Mouse (Mus musculus): Measurements from ENCODE around the gene Nup205.

Nup205 gene

DNA sequence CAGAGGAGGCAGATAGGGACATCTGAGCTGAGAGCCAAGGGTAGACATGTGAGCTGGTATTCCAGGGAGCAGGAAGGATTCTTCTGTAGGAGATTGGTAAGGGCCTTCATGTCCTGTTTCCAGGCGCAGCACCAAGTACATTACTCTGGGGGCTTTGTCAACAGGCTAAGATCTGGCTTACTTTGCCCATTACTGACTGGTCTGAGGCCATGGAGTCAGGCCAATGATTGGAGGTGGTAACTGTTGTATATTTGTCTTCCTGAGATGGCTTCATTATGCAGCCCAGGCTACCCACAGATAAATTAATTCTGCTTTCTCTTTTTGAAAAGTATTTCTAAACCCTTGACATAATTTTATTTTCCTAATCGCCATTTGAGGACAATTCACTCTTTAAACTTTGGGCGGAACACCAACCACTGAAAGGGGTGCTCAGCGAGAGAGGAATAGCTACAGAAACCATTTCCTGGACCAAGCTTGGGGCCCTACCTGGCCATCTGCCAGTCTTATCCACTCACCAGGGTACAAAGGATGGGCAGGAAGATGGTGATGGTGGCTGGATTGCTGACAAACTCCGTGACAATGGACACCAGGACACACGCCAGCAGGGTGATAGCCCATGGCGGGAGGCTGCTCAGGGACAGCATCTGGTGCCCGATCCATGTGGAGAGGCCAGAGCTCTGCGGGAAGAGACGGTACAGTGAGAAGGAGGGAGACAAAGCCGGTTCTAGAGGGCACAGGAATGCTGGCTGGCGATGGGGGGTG, 94.1 kb downstream of the Nup205 start:
- in situ Hi-C loops (cut with MboI; ENCODE audit: low pct_unique_long_range_greater_than_20kb in 1 of 2, low sequenced_read_pairs in 2 of 2, unreplicated experiment in 1 of 2): no loop called here

DNA sequence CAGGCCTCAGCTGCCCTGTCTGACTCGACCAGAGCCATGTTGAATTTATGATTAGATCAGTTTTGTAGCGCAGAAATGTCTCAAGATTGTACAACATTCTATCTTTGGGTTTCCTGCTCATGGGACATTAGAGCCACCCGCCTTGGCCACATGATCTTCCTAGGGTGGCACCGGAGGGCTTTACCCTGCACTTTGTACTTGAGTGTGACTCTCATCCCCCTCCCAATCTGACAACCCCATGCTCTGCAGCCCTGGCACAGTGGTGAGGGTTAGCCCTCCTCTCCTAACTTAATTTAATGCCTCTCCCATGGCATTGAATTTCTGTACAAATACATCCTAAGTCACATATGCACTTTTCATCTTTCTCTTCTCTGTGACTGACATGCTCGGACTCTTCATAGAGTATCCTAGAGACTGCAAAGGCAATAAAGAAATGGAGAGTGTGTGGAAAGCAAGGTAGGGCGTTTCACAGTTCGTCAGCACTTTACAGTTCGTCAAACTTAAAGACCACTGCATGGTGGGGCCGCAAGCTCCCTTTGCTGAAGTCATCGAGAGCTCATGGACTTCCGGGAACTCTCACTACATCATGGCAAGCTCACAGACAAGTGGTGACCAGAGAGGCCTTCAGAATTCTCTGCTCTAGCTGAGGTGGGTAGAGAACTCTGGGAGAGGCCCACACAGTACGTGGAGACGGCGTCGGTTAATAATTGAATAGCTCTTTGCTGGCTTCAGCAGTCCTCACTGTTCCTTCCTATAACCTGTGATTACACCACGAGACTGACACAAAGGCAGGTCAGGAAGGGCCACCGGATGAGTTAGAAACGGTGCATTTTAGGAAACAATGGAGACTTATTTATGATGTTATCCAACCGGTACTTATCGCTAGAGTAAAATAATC, 94.9 kb downstream of the Nup205 start:
- in situ Hi-C loops (cut with MboI; ENCODE audit: low pct_unique_long_range_greater_than_20kb in 1 of 2, low sequenced_read_pairs in 2 of 2, unreplicated experiment in 1 of 2): no loop called here

DNA sequence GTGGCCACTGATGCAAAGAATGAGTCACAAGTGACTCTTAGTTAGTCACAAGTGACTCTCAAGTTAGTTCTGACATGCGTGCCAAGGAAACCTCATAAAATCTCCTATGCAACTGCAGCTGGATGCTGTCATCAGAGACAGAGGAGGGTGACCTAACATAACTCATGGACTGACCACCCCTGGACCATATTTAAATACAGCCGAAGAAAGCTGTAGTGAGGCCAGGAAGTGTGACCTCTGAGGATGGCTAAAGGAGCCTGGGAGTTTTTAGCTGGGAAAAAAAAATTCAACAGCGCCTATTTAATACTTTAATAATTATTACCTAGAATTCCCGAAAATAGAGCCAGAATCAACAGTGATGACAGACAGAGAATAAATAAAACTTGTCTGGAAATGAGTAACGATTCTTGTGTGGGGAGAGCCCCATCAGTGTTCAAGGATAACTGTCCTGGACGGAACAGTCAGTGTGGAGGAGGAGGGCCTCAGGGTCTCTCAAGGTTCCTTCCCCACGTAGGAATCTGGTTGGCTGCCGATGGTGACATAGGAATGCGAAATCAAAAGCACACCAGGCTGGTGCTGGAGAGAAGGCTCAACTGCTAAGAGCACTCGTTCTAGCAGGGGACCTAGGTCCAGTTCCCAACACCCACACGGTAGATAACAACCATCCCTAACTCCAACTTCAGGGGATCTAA, 96.3 kb downstream of the Nup205 start:
- in situ Hi-C loops (cut with MboI; ENCODE audit: low pct_unique_long_range_greater_than_20kb in 1 of 2, low sequenced_read_pairs in 2 of 2, unreplicated experiment in 1 of 2): no loop called here

DNA sequence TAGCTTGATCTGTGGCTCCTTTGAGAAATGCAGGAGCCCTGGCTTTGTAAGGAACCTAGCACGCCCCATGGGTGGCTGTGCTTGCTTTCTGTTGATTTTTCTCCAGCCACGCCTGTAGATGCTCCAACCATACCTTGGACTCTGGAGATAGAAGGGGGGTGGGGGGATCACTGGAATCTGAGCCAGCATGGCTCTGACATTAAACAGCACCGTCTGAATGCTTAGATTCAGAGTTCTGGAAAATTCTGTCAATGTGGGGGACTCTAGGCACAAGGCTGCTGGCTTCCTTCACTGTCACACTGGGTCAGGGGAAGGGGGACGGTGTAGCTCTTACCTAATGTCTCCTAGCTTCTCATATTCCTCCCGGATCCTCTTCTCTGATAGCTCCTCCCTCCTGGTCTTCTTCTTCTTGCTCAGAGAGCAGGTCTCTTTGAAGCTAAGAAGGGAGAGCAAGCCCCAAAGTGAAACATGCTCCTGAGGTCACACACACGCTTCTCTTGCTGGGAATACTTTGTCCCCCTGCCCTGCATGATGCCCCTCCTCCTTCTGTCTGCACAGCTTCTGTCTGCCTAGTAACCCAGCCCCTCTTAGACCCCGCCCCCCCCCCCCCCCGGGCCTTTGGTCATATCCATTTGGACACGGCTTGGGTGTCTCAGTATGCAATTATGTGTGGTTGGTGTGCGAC, 100.8 kb downstream of the Nup205 start:
- in situ Hi-C loops (cut with MboI; ENCODE audit: low pct_unique_long_range_greater_than_20kb in 1 of 2, low sequenced_read_pairs in 2 of 2, unreplicated experiment in 1 of 2): no loop called here

DNA sequence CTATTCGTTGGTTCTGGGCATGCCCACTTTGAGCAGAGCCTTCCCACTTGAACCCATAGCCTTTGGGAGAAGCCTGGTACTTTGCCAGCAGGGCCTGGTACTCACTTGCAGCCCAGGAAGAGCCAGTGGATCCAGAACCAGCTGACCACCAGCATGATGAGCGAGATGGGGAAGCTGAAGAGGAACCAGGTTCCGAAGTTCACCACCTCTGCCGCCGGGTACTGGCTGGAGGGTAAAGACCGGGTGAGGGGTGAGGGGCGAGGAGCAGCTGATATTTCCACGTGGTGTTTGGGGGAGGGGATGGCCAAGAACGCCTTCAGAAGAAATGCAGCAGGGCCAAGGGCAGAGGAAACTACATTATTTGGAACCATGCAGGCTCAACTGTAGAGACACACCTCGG, 102.1 kb downstream of the Nup205 start:
- in situ Hi-C loops (cut with MboI; ENCODE audit: low pct_unique_long_range_greater_than_20kb in 1 of 2, low sequenced_read_pairs in 2 of 2, unreplicated experiment in 1 of 2): no loop called here

DNA sequence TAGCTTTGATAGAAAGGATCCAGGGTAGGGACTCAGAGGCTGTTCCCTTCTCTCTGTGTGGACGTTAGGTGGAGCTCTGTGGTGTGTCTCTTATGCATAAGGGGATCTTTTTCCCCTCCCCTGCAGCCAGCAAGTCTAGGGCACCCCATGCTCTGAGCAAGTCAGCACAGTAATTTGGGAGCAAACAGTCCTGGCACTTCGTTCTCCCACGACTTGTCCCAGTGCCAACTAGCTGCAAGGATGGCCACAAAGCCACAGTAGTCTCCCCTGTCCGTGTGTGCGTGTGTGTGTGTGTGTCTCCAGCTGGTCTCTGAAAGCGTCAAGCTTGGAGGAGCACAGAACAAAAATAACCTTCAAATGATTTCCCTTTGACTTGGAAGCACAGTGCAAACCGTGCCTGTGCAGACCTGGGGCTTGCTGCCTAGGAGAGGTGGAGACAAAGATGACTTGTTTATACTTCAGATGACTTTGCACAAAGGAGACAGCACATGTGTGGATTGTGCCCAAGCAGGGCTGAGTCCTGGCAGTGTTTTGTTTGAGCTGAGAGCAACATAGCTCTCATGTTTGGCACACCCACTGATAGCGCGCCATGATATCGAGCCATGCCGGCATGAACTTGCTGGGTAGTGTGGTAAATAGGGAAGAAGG, 111.0 kb downstream of the Nup205 start:
- in situ Hi-C loops (cut with MboI; ENCODE audit: low pct_unique_long_range_greater_than_20kb in 1 of 2, low sequenced_read_pairs in 2 of 2, unreplicated experiment in 1 of 2): no loop called here

DNA sequence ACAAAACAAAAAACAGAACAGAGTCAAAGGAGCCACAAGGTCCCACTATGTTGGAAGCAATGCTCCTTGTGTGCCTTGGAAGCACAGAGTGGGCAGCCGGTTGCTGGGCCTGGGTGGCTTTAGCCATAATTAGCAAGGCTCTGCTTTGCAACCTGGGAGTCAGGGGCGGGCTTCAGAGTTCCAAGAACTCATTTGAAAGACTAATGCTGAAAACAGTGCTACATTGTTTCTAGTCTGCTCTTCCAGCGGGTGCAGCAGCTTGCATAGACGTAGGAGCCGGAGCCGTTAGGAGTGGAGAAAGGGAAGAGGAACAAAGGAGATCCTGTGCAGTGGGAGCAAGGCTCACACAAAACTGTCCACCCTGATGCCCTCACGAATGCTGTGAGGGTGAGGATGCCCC, 111.7 kb downstream of the Nup205 start:
- in situ Hi-C loops (cut with MboI; ENCODE audit: low pct_unique_long_range_greater_than_20kb in 1 of 2, low sequenced_read_pairs in 2 of 2, unreplicated experiment in 1 of 2): no loop called here

DNA sequence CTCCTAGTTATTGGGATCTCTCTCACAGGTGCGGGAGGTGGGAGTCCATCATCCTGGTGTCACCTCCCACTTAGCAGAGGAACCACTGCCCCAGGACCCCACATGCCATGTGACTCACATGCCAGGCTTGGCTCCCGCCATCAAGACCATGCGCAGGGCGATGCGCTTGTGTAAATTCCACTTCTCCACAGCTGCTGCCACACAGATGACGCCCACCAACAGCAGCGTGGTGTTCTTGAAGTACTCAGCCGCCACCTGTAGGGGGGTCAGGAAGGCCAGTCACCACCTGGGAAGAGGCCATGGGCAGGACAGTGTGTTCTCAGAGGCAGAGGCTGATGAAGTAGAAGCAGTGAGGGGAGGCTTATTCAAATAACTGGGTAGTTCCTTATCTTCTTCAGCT, 112.5 kb downstream of the Nup205 start:
- in situ Hi-C loops (cut with MboI; ENCODE audit: low pct_unique_long_range_greater_than_20kb in 1 of 2, low sequenced_read_pairs in 2 of 2, unreplicated experiment in 1 of 2): no loop called here

DNA sequence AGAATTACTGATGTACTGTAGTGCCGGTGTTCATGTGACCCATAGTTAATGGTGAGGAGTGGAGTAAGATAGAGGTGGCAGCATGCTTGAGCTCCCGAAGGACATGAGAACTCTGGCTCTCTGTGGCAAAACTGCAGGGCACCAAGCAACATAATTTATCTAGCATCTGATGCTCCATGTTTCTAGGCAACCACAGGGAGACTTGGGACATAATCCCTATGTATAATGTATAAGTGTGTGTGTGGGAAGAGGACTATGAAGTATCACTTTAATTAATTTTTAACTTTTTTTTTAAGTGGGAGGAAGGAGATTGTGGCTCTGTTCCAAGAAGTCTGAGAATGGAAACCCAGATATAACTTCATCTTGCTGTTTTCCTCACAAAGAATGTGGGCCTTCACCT, 117.7 kb downstream of the Nup205 start:
- in situ Hi-C loops (cut with MboI; ENCODE audit: low pct_unique_long_range_greater_than_20kb in 1 of 2, low sequenced_read_pairs in 2 of 2, unreplicated experiment in 1 of 2): no loop called here

DNA sequence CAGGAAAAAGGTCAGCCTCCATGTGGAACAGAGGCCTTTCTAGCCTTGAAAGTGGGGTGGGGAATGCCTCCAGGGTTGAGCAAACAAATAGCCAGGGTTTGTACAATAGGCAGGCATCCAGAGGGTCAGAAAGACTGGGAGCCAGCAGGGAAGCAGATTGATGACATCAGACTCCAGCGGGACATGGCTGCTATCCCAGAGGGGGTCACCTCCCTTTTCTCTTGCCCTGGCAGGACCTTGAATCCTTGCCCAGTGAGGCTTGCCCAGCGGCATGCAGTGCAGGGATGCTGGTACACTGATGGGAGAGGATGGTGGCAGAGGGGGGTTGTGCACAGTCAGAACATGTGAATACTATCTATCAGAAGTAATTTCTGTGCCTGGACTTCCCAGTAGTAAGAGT, 119.8 kb downstream of the Nup205 start:
- in situ Hi-C loops (cut with MboI; ENCODE audit: low pct_unique_long_range_greater_than_20kb in 1 of 2, low sequenced_read_pairs in 2 of 2, unreplicated experiment in 1 of 2): no loop called here
